Mouse (Mus musculus) C2C12 (cell line): ENCODE data around the gene Inpp5b. TPM values are rescaled to one million over a fixed set of nuclear protein-coding genes. Genes with fewer than 3 reads are reported as not detected.

Experiments used
- H3K27me3 ChIP-seq: one replicate; pipeline ENCODE4 v1.6.1; 2011; ENCODE audit not compliant: control insufficient read depth, insufficient read depth, insufficient read length
- H3K36me3 ChIP-seq: one replicate; pipeline ENCODE4 v1.6.1; 2011; ENCODE audit not compliant: control insufficient read depth, insufficient read depth
- H3K4me3 ChIP-seq: one replicate; pipeline ENCODE4 v1.5.1; 2011; ENCODE audit warnings: mild to moderate bottlenecking, control low read depth; ENCODE audit not compliant: poor library complexity, insufficient read depth, severe bottlenecking
- H3K79me2 ChIP-seq: one replicate; pipeline ENCODE4 v1.6.1; 2011; ENCODE audit not compliant: control insufficient read depth, insufficient read depth
- H3K79me3 ChIP-seq: one replicate; pipeline ENCODE4 v1.6.1; 2011; ENCODE audit warnings: low read depth, control low read depth
- H3ac ChIP-seq: one replicate; pipeline ENCODE3; 2011; ENCODE audit warnings: low read depth; ENCODE audit not compliant: control insufficient read depth, insufficient read length
- CEBPB ChIP-seq: IDR thresholded peaks from one replicate; pipeline ENCODE4 v1.6.1; 2011; ENCODE audit warnings: low read depth, mild to moderate bottlenecking, control low read depth, moderate library complexity
- CTCF ChIP-seq: IDR thresholded peaks from one replicate; pipeline ENCODE4 v1.5.1; 2011; ENCODE audit not compliant: control insufficient read depth, insufficient read depth, insufficient read length
- FOSL1 ChIP-seq: IDR thresholded peaks from one replicate; pipeline ENCODE4 v1.8.0; 2011; ENCODE audit warnings: mild to moderate bottlenecking, low read length; ENCODE audit not compliant: poor library complexity, insufficient read depth, severe bottlenecking
- MAX ChIP-seq: IDR thresholded peaks from one replicate; pipeline ENCODE4 v1.6.1; 2011; ENCODE audit warnings: mild to moderate bottlenecking, control low read depth
- MYOD1 ChIP-seq: IDR thresholded peaks from one replicate; pipeline ENCODE4 v1.6.1; 2011; ENCODE audit warnings: low read depth; ENCODE audit not compliant: control insufficient read depth, insufficient read length
- MYOG ChIP-seq: IDR thresholded peaks from one replicate; pipeline ENCODE4 v1.6.1; 2011; ENCODE audit not compliant: control insufficient read depth, insufficient read length; ENCODE audit errors: extremely low read depth
- USF1 ChIP-seq: IDR thresholded peaks from one replicate; pipeline ENCODE4 v1.6.1; 2011; ENCODE audit warnings: low read depth, mild to moderate bottlenecking, control low read depth, moderate library complexity
- polyA plus RNA-seq: library from polyadenylated mRNA; unstranded; fragments of >200 nt; fragmentation: generic; extraction: Trizol; gene quantifications from one replicate; pipeline ENCODE4 v1.2.1, GENCODE M21; 2012; ENCODE audit warnings: missing spikeins

Gene Inpp5b
- polyA plus RNA-seq, 1 experiment, result 13.8 TPM

GRCm38 (mm10) chr4:124817803-124818202 lies 76.2 kb downstream of the Inpp5b start:
- peaks cover 23% of the 10 kb centered on the region for H3K79me3 ChIP-seq
- H3ac ChIP-seq, result no peak overlapping the region
- H3K36me3 ChIP-seq, result peaks cover 18% of the 10 kb centered on the region
- H3K79me2 ChIP-seq, result peaks cover 72% of the 10 kb centered on the region
- TF ChIP-seq FOSL1, result no peak
- no peak for TF ChIP-seq MYOD1
- TF ChIP-seq CEBPB, result no peak
- no peak for TF ChIP-seq CTCF
- TF ChIP-seq MYOG, result no peak
- no peak for TF ChIP-seq MAX
- no peak for TF ChIP-seq USF1
- no peaks in the 10 kb centered on the region for H3K27me3 ChIP-seq
- H3K4me3 ChIP-seq, result no peak overlapping the region

- no peak overlapping the region for H3K4me3 ChIP-seq
- no peak overlapping the region for H3ac ChIP-seq
- no peaks in the 10 kb centered on the region for H3K27me3 ChIP-seq
- peaks cover 21% of the 10 kb centered on the region for H3K36me3 ChIP-seq
- H3K79me2 ChIP-seq, result peaks cover 61% of the 10 kb centered on the region
- no peak for TF ChIP-seq MAX
- TF ChIP-seq USF1, result no peak
- no peak for TF ChIP-seq CEBPB
- no peak for TF ChIP-seq MYOG
- no peak for TF ChIP-seq FOSL1
- no peak for TF ChIP-seq CTCF
- H3K79me3 ChIP-seq, result peaks cover 20% of the 10 kb centered on the region
Observed at GRCm38 (mm10) chr4:124818832-124819231, 77.2 kb downstream of the Inpp5b start.

- H3K4me3 ChIP-seq, result no peak overlapping the region
- no peak for TF ChIP-seq USF1
- no peak for TF ChIP-seq CEBPB
- no peak for TF ChIP-seq CTCF
- TF ChIP-seq MAX, result no peak
- TF ChIP-seq MYOG, result no peak
- no peak for TF ChIP-seq MYOD1
- no peak for TF ChIP-seq FOSL1
- H3K79me3 ChIP-seq, result no peaks in the 10 kb centered on the region
- no peaks in the 10 kb centered on the region for H3K27me3 ChIP-seq
- H3K36me3 ChIP-seq, result peaks cover 18% of the 10 kb centered on the region
- H3K79me2 ChIP-seq, result peaks cover 4% of the 10 kb centered on the region
- no peak overlapping the region for H3ac ChIP-seq
Observed at GRCm38 (mm10) chr4:124824967-124825366, 83.3 kb downstream of the Inpp5b start.

GRCm38 (mm10) chr4:124825371-124825965 lies 83.8 kb downstream of the Inpp5b start:
- peaks cover 15% of the 10 kb centered on the region for H3K36me3 ChIP-seq
- no peak overlapping the region for H3K4me3 ChIP-seq

DNA sequence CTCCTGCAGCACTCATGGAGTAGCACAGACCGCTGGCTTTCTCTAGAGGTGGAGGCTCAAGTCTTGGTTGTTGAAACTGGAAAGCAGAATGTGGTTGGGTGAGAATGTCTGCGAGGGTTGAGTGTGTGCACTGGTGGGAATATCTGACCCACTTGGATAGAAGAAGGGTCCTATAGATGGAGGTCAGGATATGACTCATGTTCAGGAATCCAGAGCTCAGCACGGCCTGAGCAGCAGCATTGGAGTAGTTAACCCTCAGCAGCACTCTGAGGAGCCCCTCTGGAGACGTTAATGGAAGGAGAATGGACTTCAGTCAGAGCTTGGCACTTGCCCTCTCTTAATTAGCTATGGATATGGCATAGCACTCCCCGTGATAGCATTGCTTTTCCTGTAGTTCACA lies 88.0 kb downstream of the Inpp5b start:
- Histone ChIP-seq H3K79me3 (no peaks in the 10 kb centered on the region), H3K36me3 (peaks cover 25% of the 10 kb centered on the region), H3K27me3 (no peaks in the 10 kb centered on the region), H3K79me2 (no peaks in the 10 kb centered on the region), H3K4me3 (no peak overlapping the region), H3ac (no peak overlapping the region)
- TF ChIP-seq FOSL1 (no peak), CEBPB (no peak), USF1 (no peak), CTCF (no peak), MYOG (no peak), MYOD1 (no peak), MAX (no peak)

More at GRCm38 (mm10) chr4:124825371-124825965, 83.8 kb downstream of the Inpp5b start:
- no peaks in the 10 kb centered on the region for H3K79me3 ChIP-seq
- TF ChIP-seq MYOD1 (no peak), MAX (no peak), CEBPB (no peak), FOSL1 (no peak), MYOG (no peak), CTCF (no peak), USF1 (no peak)
- no peaks in the 10 kb centered on the region for H3K27me3 ChIP-seq
- H3ac ChIP-seq, result no peak overlapping the region
- no peaks in the 10 kb centered on the region for H3K79me2 ChIP-seq

DNA sequence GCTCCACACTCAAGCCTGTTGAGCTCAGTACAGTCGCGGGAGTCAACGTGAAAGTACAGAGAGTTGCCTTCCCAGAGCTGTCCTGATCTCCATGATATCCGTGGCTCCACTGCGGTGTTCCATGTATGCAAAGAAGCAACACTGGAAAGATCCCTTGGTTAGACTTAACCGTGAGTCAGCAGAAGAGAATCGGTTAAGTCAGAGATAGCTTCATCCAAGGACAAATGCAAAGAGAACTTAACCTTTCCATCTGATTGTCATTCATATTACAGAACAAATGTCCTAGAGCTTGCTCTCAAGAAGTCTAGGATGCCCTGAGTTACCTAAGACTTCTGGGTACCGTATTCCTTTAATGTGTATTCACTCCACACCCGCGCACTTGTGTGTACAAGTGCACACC lies 91.1 kb downstream of the Inpp5b start:
- TF ChIP-seq CEBPB (no peak), FOSL1 (no peak), MYOD1 (no peak), USF1 (no peak), MYOG (no peak), CTCF (no peak), MAX (no peak)
- Histone ChIP-seq H3K4me3 (no peak overlapping the region), H3K36me3 (peaks cover 34% of the 10 kb centered on the region), H3K27me3 (no peaks in the 10 kb centered on the region), H3ac (no peak overlapping the region), H3K79me2 (no peaks in the 10 kb centered on the region), H3K79me3 (no peaks in the 10 kb centered on the region)
